Mouse (Mus musculus) effector memory CD4-positive, alpha-beta T cell, adult 5 months (primary cell): ENCODE measurements around the gene Gm21731. TPM values are rescaled to one million over a fixed set of nuclear protein-coding genes. Genes with fewer than 3 reads are reported as not detected.

ENCODE experiments used
- polyA plus RNA-seq: library from polyadenylated mRNA; unstranded; fragments of 100-300 nt; shearing (Covaris generic); gene quantifications from one replicate; pipeline ENCODE4 v1.2.1, GENCODE M21; 2017

Gm21731 gene
- not detected for polyA plus RNA-seq

DNA sequence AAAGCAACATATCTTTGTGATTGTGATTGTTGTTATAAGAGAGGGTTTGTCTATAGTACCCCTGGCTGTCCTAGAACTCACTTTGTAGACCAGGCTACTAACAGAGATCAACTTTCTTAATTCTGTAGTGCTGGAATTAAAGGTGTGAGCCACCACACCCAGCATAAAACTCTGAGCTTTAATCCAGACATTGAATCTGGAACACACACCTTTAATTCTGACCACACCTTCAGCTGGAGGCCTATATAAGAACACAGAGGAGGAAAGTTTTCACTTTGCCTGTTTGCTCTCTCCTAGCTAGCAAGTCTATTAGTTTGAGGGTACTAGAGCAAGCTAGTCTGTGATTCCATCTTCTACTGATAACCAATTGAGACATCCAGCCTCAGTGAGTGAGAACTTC lies at the start of gene Gm21731:
Gene Gm21731, plus strand, starts transcription at position 301 of the 400 bp plus-strand sequence.

DNA sequence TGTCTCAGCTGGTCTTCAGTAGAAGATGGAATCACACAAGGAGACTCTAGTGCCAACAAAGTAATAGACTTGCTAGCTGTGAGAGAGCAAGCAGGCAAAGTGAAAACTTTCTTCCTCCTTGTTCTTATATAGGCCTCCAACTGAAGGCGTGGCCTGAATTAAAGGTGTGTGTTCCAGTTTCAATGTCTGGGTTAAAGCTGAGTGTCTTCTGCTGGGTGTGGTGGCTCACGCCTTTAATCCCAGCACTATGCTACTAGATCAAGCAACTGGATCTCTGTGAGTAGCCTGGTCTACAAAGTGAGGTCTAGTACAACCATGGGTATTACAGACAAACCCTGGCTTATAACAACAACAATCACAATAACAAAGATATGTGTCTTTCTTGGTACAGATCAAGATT lies 23.1 kb upstream of the Gm21731 start, which contains the start of gene Gm21762:
Gene Gm21762, minus strand, starts transcription at position 101 of the 400 bp plus-strand sequence.

DNA sequence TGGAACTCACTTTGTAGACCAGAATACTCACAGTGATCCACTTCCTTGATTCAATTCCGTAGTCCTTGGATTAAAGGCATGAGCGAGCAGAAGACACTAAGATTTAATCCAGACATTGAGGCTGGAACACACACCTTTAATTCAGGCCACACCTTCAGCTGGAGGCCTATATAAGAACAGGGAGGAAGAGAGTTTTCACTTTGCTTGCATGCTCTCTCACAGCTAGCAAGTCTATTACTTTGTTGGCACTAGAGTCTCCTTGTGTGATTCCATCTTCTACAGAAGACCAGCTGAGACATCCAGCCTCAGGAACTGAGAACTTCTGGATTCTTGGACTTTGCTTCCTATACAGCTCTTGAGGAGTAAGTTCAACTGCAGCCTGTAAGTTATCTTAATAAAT lies 24.0 kb downstream of the Gm21731 start, which contains the start of gene AF067061:
Gene AF067061, plus strand, starts transcription at position 245 of the 400 bp plus-strand sequence.

Other genes starting within 250 kb of the Gm21731 start
- gene Gm36079, start 212.1 kb upstream of the Gm21731 start, polyA plus RNA-seq = not detected
- gene Gm21188, start 186.9 kb upstream of the Gm21731 start, polyA plus RNA-seq = 0.36 TPM
- not detected for gene Gm20767, start 98.9 kb upstream of the Gm21731 start, polyA plus RNA-seq
- gene Gm21818, start 66.7 kb upstream of the Gm21731 start, polyA plus RNA-seq = not detected
- gene Gm21762, start 23.2 kb upstream of the Gm21731 start, polyA plus RNA-seq = not detected
- gene AF067061, start 24.0 kb downstream of the Gm21731 start, polyA plus RNA-seq = not detected
- 8.3 TPM for gene BC147527, start 61.3 kb downstream of the Gm21731 start, polyA plus RNA-seq
- gene Tcstv3, start 77.8 kb downstream of the Gm21731 start, polyA plus RNA-seq = not detected